Mouse (Mus musculus): Measurements from ENCODE around the gene Spata5.

Gene Spata5
- long read RNA-seq, experiment 1, transcript Spata5-202 (16 exons, 3,295 nt) = major isoform, 14 of 23 reads
- long read RNA-seq, experiment 1, partial matches to known transcripts = 5 of 23 reads
- long read RNA-seq, experiment 1, other reads (novel, unspliced or antisense) = 1 of 23 reads
- long read RNA-seq, experiment 2, transcript Spata5-202 (16 exons, 3,295 nt) = major isoform, 11 of 22 reads
- long read RNA-seq, experiment 2, partial matches to known transcripts = 5 of 22 reads
- long read RNA-seq, experiment 2, other reads (novel, unspliced or antisense) = 0 of 22 reads

- intact Hi-C loops (cut with DNase I) = loop anchor here (10.0 kb wide), 1 partner anchor 195 kb away; no protein-coding TSS in a partner anchor
Measured at GRCm38 (mm10) chr3:37419458-37419991, at the start of gene Spata5. TSS of gene Spata5 (plus strand) at chr3:37419896.

DNA sequence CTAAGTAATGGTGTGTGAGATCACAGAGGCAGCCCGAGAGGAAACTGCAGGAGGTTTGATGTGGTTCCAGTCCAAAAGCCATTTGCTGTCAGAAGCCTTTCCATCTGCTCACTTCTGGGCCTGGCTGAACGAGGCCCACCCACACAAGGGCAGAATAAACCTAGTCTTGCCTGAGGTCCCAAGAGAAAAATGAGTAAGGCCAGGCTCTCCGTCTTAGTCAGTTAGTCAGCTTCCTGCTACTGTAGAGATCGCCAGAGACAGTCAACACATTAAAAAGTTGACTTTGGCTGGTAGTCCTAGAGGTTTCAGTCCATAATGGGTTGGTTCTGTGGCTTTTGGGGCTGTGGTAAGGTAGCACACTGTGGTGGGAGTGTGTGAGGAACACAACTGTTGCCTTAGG, 49.3 kb upstream of the Spata5 start:
- intact Hi-C loops (cut with DNase I) = no loop called here

GRCm38 (mm10) chr3:37373712-37374111, 46.0 kb upstream of the Spata5 start:
- intact Hi-C loops (cut with DNase I) = no loop called here

GRCm38 (mm10) chr3:37377926-37378325, 41.8 kb upstream of the Spata5 start:
- intact Hi-C loops (cut with DNase I) = no loop called here

- intact Hi-C loops (cut with DNase I) = no loop called here
Measured at GRCm38 (mm10) chr3:37378412-37378811, 41.3 kb upstream of the Spata5 start.

DNA sequence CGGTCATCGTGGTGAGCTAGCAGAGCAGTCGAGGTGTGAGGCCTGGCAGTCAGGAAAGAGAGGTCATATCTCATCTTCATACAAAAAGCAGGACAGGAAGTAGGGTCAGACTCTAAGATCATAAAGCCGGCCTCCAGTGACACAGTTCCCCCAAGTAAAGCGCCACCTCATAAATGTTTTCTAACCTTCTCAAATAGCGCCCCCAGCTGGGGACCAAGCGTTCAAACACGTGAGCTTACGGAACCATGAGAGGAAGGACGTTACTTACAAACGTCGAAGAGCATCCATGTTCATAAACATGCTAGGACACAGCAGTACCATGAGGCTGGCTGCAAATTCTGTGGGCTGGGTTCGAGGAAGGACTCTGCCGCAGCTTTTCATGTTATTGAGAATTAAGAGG, 40.5 kb upstream of the Spata5 start:
- intact Hi-C loops (cut with DNase I) = no loop called here

DNA sequence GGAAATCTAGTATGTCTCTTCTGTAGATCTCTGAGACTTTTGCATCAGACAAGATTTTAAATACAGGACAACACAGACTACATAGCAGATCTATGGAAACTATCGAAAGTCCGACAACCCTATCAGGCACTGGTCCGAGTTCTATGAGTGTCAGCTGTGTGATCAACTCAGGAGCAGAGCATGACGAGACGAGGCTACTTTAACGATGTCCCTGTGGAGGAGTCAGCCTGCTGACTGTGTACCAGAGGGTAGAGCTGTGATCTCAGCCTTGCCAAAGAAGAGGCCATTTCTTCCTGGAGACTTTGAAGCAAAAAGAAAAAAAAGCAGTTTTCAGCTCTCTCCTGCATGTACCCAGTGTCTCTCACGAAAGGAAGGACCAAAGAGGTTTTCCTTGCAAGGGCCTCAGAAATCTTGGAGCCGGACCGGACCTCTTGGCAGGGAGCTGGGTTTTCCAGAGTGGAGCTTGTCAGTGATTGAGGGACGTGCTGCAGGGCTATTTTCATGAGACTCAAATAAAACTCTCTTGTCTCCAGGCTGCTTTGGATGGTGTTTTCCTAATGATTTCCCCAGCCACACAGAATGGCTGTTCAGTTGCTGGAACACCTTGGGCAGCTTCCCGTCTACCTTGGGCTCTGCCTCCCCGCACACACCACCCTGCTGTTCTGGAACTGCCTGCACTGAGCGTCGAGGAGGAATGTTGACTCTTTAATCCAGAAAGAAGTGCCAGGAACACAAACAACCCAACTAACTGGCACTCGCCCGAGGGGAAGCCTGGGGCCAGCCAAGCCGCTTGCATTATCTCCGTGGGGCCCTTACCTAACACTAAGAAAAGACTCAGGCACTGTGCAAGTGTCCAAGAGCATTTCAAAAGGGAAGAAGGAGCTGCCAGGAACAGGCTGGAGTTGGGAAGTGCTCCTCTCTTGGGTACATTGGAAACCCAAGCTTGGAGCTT, 39.5 kb upstream of the Spata5 start:
- intact Hi-C loops (cut with DNase I) = no loop called here

DNA sequence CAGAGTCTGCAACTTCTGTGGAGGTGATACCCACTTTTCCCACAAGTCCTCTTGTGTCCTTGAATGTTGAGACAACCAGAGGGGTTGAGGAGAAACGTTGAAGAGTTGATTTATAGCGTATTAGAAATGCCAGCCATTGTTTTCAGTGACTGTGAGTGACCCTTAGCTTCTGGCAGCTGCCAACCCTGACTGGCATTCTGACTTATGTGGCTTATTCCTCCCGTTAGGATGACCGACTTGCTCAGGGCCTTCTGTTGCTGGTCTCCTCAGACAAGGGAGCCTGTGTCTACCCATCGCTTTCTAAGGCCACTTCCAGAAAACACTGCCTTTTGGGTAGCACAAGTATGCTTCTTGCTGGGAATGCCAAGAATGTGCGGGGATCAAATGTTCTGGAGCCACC, 38.2 kb upstream of the Spata5 start:
- intact Hi-C loops (cut with DNase I) = no loop called here

DNA sequence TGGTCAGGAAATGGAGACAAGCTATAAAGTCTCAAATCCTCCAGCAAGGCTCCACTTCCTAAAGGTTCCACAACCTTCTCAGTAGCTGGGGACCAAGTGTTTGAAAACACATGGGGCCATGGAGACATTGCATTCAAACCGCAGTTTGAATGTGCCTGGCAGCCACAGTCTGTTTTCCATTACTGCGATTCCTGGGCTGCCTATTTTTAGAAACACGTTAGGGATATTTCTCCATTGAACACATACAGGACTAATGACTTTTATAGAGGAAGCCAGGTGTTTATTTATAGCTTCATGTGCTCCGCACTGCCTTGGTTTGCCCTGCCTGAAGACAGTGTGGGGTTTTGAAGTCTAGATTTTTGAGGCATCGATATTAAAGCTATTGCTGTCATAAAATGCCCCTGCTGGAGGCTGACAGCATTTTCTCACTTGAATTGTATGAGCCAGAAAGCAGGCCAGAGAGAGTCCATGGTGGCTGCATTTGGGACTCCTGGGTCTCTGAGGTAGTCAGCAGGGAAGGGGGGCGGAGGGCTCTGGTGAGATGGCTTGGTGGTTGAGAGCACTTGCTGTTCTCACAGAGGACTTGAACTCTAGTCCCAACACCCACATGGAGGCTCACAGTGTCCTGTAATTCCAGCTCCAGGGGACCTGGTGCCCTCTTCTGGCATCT, 36.5 kb upstream of the Spata5 start:
- intact Hi-C loops (cut with DNase I) = no loop called here

- intact Hi-C loops (cut with DNase I) = no loop called here
Measured at GRCm38 (mm10) chr3:37387310-37387709, 32.4 kb upstream of the Spata5 start.

DNA sequence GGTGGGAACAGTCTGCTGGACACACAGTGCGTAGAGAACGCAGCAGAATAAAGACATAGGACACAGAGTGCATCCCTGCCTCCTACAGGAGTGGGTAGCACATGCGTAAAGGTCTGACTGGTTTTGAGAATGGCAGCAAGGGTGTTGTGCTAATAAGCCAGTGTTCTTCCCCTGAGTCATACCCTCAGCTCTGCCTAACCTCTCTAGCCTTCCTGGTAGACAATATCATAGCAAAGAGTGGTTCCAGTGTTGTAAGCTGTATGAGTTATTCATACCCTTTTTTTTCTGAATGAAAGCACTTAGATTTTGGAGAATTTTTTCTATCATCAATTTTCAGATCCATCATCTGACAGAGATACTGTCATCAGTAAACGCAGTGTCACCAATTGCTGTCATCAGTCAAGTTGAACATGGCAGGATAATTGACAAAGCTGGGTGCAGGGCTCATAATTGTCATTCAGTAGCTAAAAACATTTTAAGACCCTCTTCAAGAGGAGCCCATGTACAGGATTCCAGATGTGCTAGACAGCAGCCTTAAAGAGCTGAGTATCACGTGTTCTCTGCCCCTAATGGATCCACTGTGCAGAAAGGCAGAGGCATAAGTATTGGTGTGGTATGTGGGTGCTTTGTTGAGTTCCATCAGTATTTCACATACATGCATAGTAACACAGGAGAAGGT, 22.6 kb upstream of the Spata5 start:
- intact Hi-C loops (cut with DNase I) = no loop called here

GRCm38 (mm10) chr3:37397646-37398045, 22.1 kb upstream of the Spata5 start:
- intact Hi-C loops (cut with DNase I) = no loop called here

DNA sequence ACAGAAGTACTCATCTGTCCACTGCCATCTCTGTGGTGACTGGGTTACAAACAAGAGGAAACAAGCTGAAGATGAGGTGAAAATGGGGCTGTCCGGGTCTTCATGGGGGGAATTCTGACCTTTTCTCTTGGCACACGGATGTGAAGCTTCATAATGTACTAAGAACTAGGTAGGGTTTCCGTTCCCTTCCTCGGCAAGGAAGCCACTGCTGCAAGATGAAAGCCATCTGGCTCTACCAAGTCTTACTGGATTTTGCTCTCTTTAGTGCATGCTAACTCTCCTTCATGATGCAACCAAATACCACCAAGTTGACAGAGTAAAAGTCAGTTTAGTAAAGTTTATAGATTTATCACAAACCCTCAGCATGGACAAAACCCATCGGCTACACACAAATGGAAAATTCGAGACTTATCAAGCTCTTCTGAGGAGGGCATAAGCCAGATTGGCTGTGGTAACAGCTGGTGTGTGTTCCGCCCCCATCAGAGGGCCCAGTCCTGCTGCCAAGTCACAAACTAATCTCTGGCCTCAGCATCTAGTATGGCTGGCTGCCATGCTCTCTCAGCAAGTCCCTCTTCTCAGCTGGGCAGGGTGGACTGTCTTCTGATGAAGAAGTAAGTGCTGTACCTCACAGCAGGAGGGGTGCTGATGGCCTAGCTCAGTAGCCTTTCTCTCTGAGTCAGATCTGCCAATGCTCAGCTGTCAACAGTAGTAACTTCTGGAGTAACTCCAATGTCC, 20.9 kb upstream of the Spata5 start:
- intact Hi-C loops (cut with DNase I) = no loop called here

GRCm38 (mm10) chr3:37401729-37402610, 17.7 kb upstream of the Spata5 start:
- intact Hi-C loops (cut with DNase I) = no loop called here

DNA sequence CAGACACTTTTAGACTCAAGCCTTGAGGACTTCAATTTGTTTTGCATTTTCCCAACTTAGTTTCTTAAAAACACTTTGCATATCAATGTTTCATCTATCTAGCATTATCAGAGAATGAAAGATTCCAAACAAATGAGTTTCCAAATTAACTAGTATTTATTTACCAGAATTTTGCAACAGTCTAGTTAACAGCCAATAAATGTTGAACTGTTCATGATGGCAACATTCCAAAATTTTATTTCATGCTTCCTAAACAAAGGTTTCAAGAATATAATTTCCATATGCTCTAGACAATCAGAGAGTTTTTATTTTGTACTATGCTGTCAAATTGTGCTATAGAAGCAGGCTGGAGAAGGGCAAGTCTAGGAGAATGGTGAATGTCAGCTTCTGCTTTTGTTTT, 12.1 kb upstream of the Spata5 start:
- intact Hi-C loops (cut with DNase I) = no loop called here

- intact Hi-C loops (cut with DNase I) = loop anchor here (5.0 to 10.0 kb wide), 3 partner anchors 71 to 189 kb away; no protein-coding TSS in a partner anchor
Measured at GRCm38 (mm10) chr3:37413446-37413845, 6.2 kb upstream of the Spata5 start.

DNA sequence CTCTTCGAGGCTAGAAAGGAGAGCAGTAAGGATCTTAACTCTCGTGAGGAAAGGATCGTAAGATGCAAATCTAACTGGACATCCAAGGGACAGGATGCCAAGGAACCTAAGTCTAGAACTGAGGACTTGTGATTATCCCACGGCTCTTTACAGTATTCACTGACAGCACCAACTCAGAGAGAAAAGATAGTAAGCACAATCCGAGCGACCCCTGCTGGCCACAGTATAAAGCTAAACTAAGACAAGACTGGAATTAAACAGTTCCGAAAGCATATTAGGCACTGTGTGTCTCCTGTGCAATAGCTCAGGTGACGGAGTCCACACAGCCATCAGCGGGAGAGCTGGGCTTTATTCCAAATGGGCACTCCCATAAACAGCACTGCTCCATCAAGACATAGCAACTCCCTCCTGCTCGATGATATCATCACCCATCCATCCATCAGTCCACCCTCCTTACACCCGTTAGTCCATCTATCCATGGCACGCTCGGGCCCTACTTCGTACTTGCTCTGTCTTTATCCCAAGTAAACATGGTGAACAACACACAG, 5.2 kb upstream of the Spata5 start:
- intact Hi-C loops (cut with DNase I) = loop anchor here (5.0 to 10.0 kb wide), 3 partner anchors 72 to 190 kb away; no protein-coding TSS in a partner anchor

GRCm38 (mm10) chr3:37418341-37418740, 1.4 kb upstream of the Spata5 start:
- intact Hi-C loops (cut with DNase I) = loop anchor here (10.0 kb wide), 1 partner anchor 194 kb away; no protein-coding TSS in a partner anchor

Measured in adrenal gland (tissue).